Mouse (Mus musculus): ENCODE data around the gene Atp2b2. TPM values are rescaled to one million over a fixed set of nuclear protein-coding genes. Genes with fewer than 3 reads are reported as not detected.
A peak's percentile ranks its signal among the peaks of the same experiment; 100 is the strongest.

Gene Atp2b2
- polyA plus RNA-seq, 1 experiment from 2014 or later, result 0.09 TPM

DNA sequence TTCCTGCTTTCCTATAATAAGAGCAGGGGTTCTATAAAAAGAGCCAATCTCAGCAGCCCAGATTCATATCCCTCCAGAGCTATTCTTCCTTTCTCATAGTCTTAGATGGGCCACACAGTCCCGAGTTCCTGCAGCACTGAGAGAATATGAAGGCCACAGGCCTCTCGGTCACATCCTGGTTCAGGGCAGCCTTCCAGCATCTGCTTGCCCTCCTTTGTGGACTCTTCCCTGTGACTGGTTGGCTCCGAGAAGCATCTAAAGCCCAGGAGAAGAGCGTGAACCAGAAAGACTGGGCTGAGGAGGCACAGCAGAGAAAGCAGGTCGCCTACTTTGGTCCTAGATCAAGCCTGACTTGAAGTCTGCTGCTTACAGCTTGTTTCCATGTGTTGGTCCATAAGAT lies 28.6 kb downstream of the Atp2b2 start:
- no peak for DNase-seq
- TF ChIP-seq CTCF (IDR thresholded peaks at IDR 0.05; ENCODE audit: low read depth), result no peak
- no peak for ATAC-seq (ENCODE audit: insufficient read depth)
- no peak overlapping the region for H3K4me3 ChIP-seq (ENCODE audit: low read depth, low read length)
- H3K27ac ChIP-seq (ENCODE audit: low read depth), result no peak overlapping the region
- no peaks in the 10 kb centered on the region for H3K36me3 ChIP-seq (ENCODE audit: insufficient read depth)
- H3K4me2 ChIP-seq, result no peak overlapping the region
- 64% methylated on average over 5 of the region's 5 CpGs for WGBS
- no peaks in the 10 kb centered on the region for H3K4me1 ChIP-seq (ENCODE audit: insufficient read depth)
- H3K27me3 ChIP-seq (ENCODE audit: insufficient read depth, low read length), result no peaks in the 10 kb centered on the region
- no peak overlapping the region for H3K9ac ChIP-seq
- no peaks in the 10 kb centered on the region for H3K9me3 ChIP-seq (ENCODE audit: low read depth, low read length)

GRCm38 (mm10) chr6:114012834-114013233 lies 29.6 kb downstream of the Atp2b2 start:
- Histone ChIP-seq H3K27me3 (ENCODE audit: insufficient read depth, low read length) (no peaks in the 10 kb centered on the region), H3K9me3 (ENCODE audit: low read depth, low read length) (no peaks in the 10 kb centered on the region), H3K4me1 (ENCODE audit: insufficient read depth) (no peaks in the 10 kb centered on the region), H3K4me2 (no peak overlapping the region), H3K9ac (no peak overlapping the region), H3K27ac (ENCODE audit: low read depth) (no peak overlapping the region), H3K4me3 (ENCODE audit: low read depth, low read length) (no peak overlapping the region), H3K36me3 (ENCODE audit: insufficient read depth) (no peaks in the 10 kb centered on the region)
- WGBS, result 15% methylated on average over 9 of the region's 9 CpGs
- TF ChIP-seq CTCF (IDR thresholded peaks at IDR 0.05; ENCODE audit: low read depth), result no peak
- DNase-seq, result peak; percentile 51
- ATAC-seq (ENCODE audit: insufficient read depth), result no peak

GRCm38 (mm10) chr6:114011976-114012375 lies 30.4 kb downstream of the Atp2b2 start:
- 68% methylated on average over 6 of the region's 6 CpGs for WGBS

GRCm38 (mm10) chr6:114003796-114004195 lies 38.6 kb downstream of the Atp2b2 start:
- Histone ChIP-seq H3K4me2 (no peak overlapping the region), H3K9ac (no peak overlapping the region), H3K4me3 (ENCODE audit: low read depth, low read length) (no peak overlapping the region), H3K36me3 (ENCODE audit: insufficient read depth) (no peaks in the 10 kb centered on the region), H3K9me3 (ENCODE audit: low read depth, low read length) (no peaks in the 10 kb centered on the region), H3K27ac (ENCODE audit: low read depth) (no peak overlapping the region), H3K27me3 (ENCODE audit: insufficient read depth, low read length) (no peaks in the 10 kb centered on the region), H3K4me1 (ENCODE audit: insufficient read depth) (no peaks in the 10 kb centered on the region)
- TF ChIP-seq CTCF (IDR thresholded peaks at IDR 0.05; ENCODE audit: low read depth), result no peak
- ATAC-seq (ENCODE audit: insufficient read depth) (no peak), DNase-seq (no peak)
- 76% methylated on average over 3 of the region's 3 CpGs for WGBS

More at GRCm38 (mm10) chr6:114011976-114012375, 30.4 kb downstream of the Atp2b2 start:
- H3K27me3 ChIP-seq (ENCODE audit: insufficient read depth, low read length), result no peaks in the 10 kb centered on the region
- no peak overlapping the region for H3K4me2 ChIP-seq
- H3K36me3 ChIP-seq (ENCODE audit: insufficient read depth), result no peaks in the 10 kb centered on the region
- no peak for ATAC-seq (ENCODE audit: insufficient read depth)
- no peak overlapping the region for H3K27ac ChIP-seq (ENCODE audit: low read depth)
- no peaks in the 10 kb centered on the region for H3K9me3 ChIP-seq (ENCODE audit: low read depth, low read length)
- H3K4me3 ChIP-seq (ENCODE audit: low read depth, low read length), result no peak overlapping the region
- no peak for DNase-seq
- H3K9ac ChIP-seq, result no peak overlapping the region
- no peak for TF ChIP-seq CTCF (IDR thresholded peaks at IDR 0.05; ENCODE audit: low read depth)
- H3K4me1 ChIP-seq (ENCODE audit: insufficient read depth), result no peaks in the 10 kb centered on the region

- no peaks in the 10 kb centered on the region for H3K4me1 ChIP-seq (ENCODE audit: insufficient read depth)
- DNase-seq, result no peak
- no peaks in the 10 kb centered on the region for H3K27me3 ChIP-seq (ENCODE audit: insufficient read depth, low read length)
- WGBS, result 60% methylated on average over 6 of the region's 6 CpGs
- no peak for TF ChIP-seq CTCF (IDR thresholded peaks at IDR 0.05; ENCODE audit: low read depth)
- H3K4me3 ChIP-seq (ENCODE audit: low read depth, low read length), result no peak overlapping the region
- H3K4me2 ChIP-seq, result no peak overlapping the region
- H3K9me3 ChIP-seq (ENCODE audit: low read depth, low read length), result no peaks in the 10 kb centered on the region
- H3K36me3 ChIP-seq (ENCODE audit: insufficient read depth), result no peaks in the 10 kb centered on the region
- ATAC-seq (ENCODE audit: insufficient read depth), result no peak
- no peak overlapping the region for H3K27ac ChIP-seq (ENCODE audit: low read depth)
- no peak overlapping the region for H3K9ac ChIP-seq
Observed at GRCm38 (mm10) chr6:114000928-114001327, 41.5 kb downstream of the Atp2b2 start.

DNA sequence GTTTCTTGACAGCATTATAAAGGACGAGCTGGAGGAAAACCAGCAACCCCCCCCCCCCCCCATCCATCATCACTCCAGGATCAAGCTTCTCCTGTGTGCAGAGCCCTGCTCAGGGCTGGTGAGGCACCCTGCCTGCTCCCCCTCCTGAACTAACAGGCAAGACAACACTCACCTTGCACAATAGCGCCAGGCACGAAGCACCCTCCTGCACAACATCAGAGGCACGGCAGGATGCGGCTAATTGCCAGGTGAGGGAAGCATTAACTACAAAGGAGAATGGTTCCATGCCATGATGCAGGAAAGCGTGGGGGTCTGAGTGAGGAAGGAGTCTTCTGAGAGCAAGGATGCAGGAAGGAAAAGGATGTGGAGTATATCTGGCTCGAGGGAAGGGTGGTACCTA lies 42.1 kb downstream of the Atp2b2 start:
- DNase-seq (no peak), ATAC-seq (ENCODE audit: insufficient read depth) (no peak)
- Histone ChIP-seq H3K27me3 (ENCODE audit: insufficient read depth, low read length) (no peaks in the 10 kb centered on the region), H3K36me3 (ENCODE audit: insufficient read depth) (no peaks in the 10 kb centered on the region), H3K9ac (no peak overlapping the region), H3K4me3 (ENCODE audit: low read depth, low read length) (no peak overlapping the region), H3K27ac (ENCODE audit: low read depth) (no peak overlapping the region), H3K9me3 (ENCODE audit: low read depth, low read length) (no peaks in the 10 kb centered on the region), H3K4me1 (ENCODE audit: insufficient read depth) (no peaks in the 10 kb centered on the region), H3K4me2 (no peak overlapping the region)
- WGBS, result 38% methylated on average over 7 of the region's 7 CpGs
- TF ChIP-seq CTCF (IDR thresholded peaks at IDR 0.05; ENCODE audit: low read depth), result no peak

GRCm38 (mm10) chr6:113998413-113998812 lies 44.0 kb downstream of the Atp2b2 start:
- Histone ChIP-seq H3K4me1 (ENCODE audit: insufficient read depth) (no peaks in the 10 kb centered on the region), H3K9me3 (ENCODE audit: low read depth, low read length) (no peaks in the 10 kb centered on the region), H3K36me3 (ENCODE audit: insufficient read depth) (no peaks in the 10 kb centered on the region), H3K27ac (ENCODE audit: low read depth) (no peak overlapping the region), H3K4me2 (no peak overlapping the region), H3K9ac (no peak overlapping the region), H3K4me3 (ENCODE audit: low read depth, low read length) (no peak overlapping the region), H3K27me3 (ENCODE audit: insufficient read depth, low read length) (no peaks in the 10 kb centered on the region)
- TF ChIP-seq CTCF (IDR thresholded peaks at IDR 0.05; ENCODE audit: low read depth), result no peak
- DNase-seq, result no peak
- ATAC-seq (ENCODE audit: insufficient read depth), result no peak
- 79% methylated on average over 2 of the region's 2 CpGs for WGBS

DNA sequence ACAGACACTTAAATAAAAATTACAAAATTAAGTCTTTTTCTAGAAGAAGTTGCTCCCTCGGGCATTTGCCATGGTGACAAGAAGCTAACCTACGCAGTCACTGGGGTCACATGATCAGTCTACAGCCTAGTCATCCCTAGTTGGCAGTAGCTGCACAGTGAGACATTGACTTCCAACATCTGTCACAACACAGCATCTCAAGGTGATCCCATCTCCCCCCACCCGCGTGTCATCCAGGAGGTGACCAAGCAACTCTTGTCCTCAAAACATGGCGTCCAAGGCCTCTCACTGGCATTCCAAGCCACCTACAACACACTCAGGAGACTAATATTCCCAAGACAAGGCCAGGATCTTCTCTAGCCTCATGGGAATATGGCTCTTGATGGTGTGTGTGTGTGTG lies 48.2 kb downstream of the Atp2b2 start:
- Histone ChIP-seq H3K4me1 (ENCODE audit: insufficient read depth) (no peaks in the 10 kb centered on the region), H3K36me3 (ENCODE audit: insufficient read depth) (no peaks in the 10 kb centered on the region), H3K4me2 (no peak overlapping the region), H3K27ac (ENCODE audit: low read depth) (no peak overlapping the region), H3K9me3 (ENCODE audit: low read depth, low read length) (no peaks in the 10 kb centered on the region), H3K4me3 (ENCODE audit: low read depth, low read length) (no peak overlapping the region), H3K27me3 (ENCODE audit: insufficient read depth, low read length) (no peaks in the 10 kb centered on the region), H3K9ac (no peak overlapping the region)
- no peak for TF ChIP-seq CTCF (IDR thresholded peaks at IDR 0.05; ENCODE audit: low read depth)
- WGBS, result 88% methylated on average over 5 of the region's 5 CpGs
- no peak for DNase-seq
- no peak for ATAC-seq (ENCODE audit: insufficient read depth)

Data from lung, embryonic 14.5 days (tissue).